Mouse (Mus musculus): ENCODE data around the gene Pgls.

DNA sequence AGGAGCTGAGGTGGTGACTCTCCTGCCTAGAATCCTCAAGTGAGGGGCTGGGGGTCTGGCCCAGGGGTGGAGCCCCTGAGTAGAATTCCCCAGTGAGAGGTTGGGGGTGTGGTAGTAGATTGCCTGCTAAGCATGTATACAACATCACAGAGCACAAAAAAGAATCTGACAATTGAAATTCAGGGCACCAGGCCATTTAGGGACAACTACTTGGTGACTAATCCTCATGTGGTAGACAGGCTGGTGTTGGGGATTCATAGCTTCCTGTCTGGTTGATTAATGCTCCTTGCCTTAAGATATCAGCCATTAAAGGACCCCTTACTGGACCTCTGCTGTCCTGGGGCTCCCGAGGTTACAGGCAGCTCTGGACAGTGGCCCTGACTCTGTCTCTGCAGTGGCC is 13.0 kb upstream of the Pgls start:
- TF ChIP-seq CTCF (IDR thresholded peaks at IDR 0.05; ENCODE audit: borderline replicate concordance, extremely low read depth, insufficient read depth, insufficient read length) (no peak), POLR2A (IDR thresholded peaks at IDR 0.05; ENCODE audit: borderline replicate concordance, extremely low read depth, insufficient read depth, insufficient read length, poor library complexity, severe bottlenecking) (no peak)
